Mouse (Mus musculus): ENCODE measurements around the gene Myl6. TPM values are rescaled to one million over a fixed set of nuclear protein-coding genes. Genes with fewer than 3 reads are reported as not detected.
"Not testable (repeated sequence)": the region's sequence is repeated elsewhere in the genome, so short reads cannot be mapped to it uniquely, and the experiment has no call there.

Myl6 gene
- polyA plus RNA-seq, 1 experiment from 2014 or later = 818 TPM

GRCm38 (mm10) chr10:128515044-128515443 lies 21.1 kb upstream of the Myl6 start:
- H3K9me3 ChIP-seq (replicated peaks; ENCODE audit: control insufficient read depth, low read length) = no peaks in the 10 kb centered on the region
- 86% methylated on average over 4 of the region's 4 CpGs for WGBS
- no peak overlapping the region for H3K9ac ChIP-seq (ENCODE audit: low read length)
- ATAC-seq = no peak
- H3K36me3 ChIP-seq (ENCODE audit: control insufficient read depth, insufficient read depth, low read length) = peaks cover 4% of the 10 kb centered on the region; the same call in 1 of the 2 replicates
- no peak for DNase-seq (ENCODE audit: low spot score)
- no peak overlapping the region for H3K4me3 ChIP-seq (ENCODE audit: low read depth, low read length)
- peaks cover 5% of the 10 kb centered on the region; the same call in 1 of the 2 replicates for H3K27me3 ChIP-seq (replicated peaks; ENCODE audit: control insufficient read depth, insufficient read depth, low read length)
- H3K27ac ChIP-seq (ENCODE audit: low read depth, low read length) = no peak overlapping the region
- H3K4me2 ChIP-seq (ENCODE audit: low read length) = no peak overlapping the region
- no peaks in the 10 kb centered on the region for H3K4me1 ChIP-seq (ENCODE audit: control insufficient read depth, insufficient read depth, low read length)

GRCm38 (mm10) chr10:128511761-128512160 lies 17.8 kb upstream of the Myl6 start:
- WGBS = 78% methylated on average over 12 of the region's 12 CpGs
- Histone ChIP-seq H3K27ac (ENCODE audit: low read depth, low read length) (no peak overlapping the region), H3K9ac (ENCODE audit: low read length) (no peak overlapping the region), H3K9me3 (replicated peaks; ENCODE audit: control insufficient read depth, low read length) (no peaks in the 10 kb centered on the region), H3K4me1 (ENCODE audit: control insufficient read depth, insufficient read depth, low read length) (no peaks in the 10 kb centered on the region), H3K4me3 (ENCODE audit: low read depth, low read length) (no peak overlapping the region), H3K27me3 (replicated peaks; ENCODE audit: control insufficient read depth, insufficient read depth, low read length) (peaks cover 5% of the 10 kb centered on the region; the same call in 1 of the 2 replicates), H3K4me2 (ENCODE audit: low read length) (no peak overlapping the region), H3K36me3 (ENCODE audit: control insufficient read depth, insufficient read depth, low read length) (peaks cover 4% of the 10 kb centered on the region; the same call in 1 of the 2 replicates)
- ATAC-seq (no peak), DNase-seq (ENCODE audit: low spot score) (no peak)

- WGBS = 96% methylated on average over 9 of the region's 9 CpGs
- H3K27ac ChIP-seq (ENCODE audit: low read depth, low read length) = no peak overlapping the region
- H3K9ac ChIP-seq (ENCODE audit: low read length) = no peak overlapping the region
Measured at GRCm38 (mm10) chr10:128511189-128511588, 17.2 kb upstream of the Myl6 start.

GRCm38 (mm10) chr10:128510301-128510700 lies 16.4 kb upstream of the Myl6 start:
- 90% methylated on average over 11 of the region's 11 CpGs for WGBS
- H3K4me3 ChIP-seq (ENCODE audit: low read depth, low read length) = no peak overlapping the region
- DNase-seq (ENCODE audit: low spot score) (no peak), ATAC-seq (no peak)
- no peak overlapping the region for H3K27ac ChIP-seq (ENCODE audit: low read depth, low read length)
- H3K36me3 ChIP-seq (ENCODE audit: control insufficient read depth, insufficient read depth, low read length) = peaks cover 4% of the 10 kb centered on the region; the same call in 1 of the 2 replicates
- no peak overlapping the region for H3K9ac ChIP-seq (ENCODE audit: low read length)
- H3K4me1 ChIP-seq (ENCODE audit: control insufficient read depth, insufficient read depth, low read length) = no peaks in the 10 kb centered on the region
- no peaks in the 10 kb centered on the region for H3K27me3 ChIP-seq (replicated peaks; ENCODE audit: control insufficient read depth, insufficient read depth, low read length)
- H3K4me2 ChIP-seq (ENCODE audit: low read length) = no peak overlapping the region
- no peaks in the 10 kb centered on the region for H3K9me3 ChIP-seq (replicated peaks; ENCODE audit: control insufficient read depth, low read length)

More at GRCm38 (mm10) chr10:128511189-128511588, 17.2 kb upstream of the Myl6 start:
- H3K4me2 ChIP-seq (ENCODE audit: low read length) = no peak overlapping the region
- H3K36me3 ChIP-seq (ENCODE audit: control insufficient read depth, insufficient read depth, low read length) = peaks cover 4% of the 10 kb centered on the region; the same call in 1 of the 2 replicates
- no peaks in the 10 kb centered on the region for H3K9me3 ChIP-seq (replicated peaks; ENCODE audit: control insufficient read depth, low read length)
- peaks cover 5% of the 10 kb centered on the region; the same call in 1 of the 2 replicates for H3K27me3 ChIP-seq (replicated peaks; ENCODE audit: control insufficient read depth, insufficient read depth, low read length)
- H3K4me1 ChIP-seq (ENCODE audit: control insufficient read depth, insufficient read depth, low read length) = no peaks in the 10 kb centered on the region
- ATAC-seq (no peak), DNase-seq (ENCODE audit: low spot score) (no peak)
- no peak overlapping the region for H3K4me3 ChIP-seq (ENCODE audit: low read depth, low read length)

GRCm38 (mm10) chr10:128509831-128510230 lies 15.9 kb upstream of the Myl6 start:
- no peaks in the 10 kb centered on the region for H3K9me3 ChIP-seq (replicated peaks; ENCODE audit: control insufficient read depth, low read length)
- no peak overlapping the region for H3K27ac ChIP-seq (ENCODE audit: low read depth, low read length)
- DNase-seq (ENCODE audit: low spot score) = no peak
- H3K36me3 ChIP-seq (ENCODE audit: control insufficient read depth, insufficient read depth, low read length) = peaks cover 4% of the 10 kb centered on the region; the same call in 1 of the 2 replicates
- H3K4me2 ChIP-seq (ENCODE audit: low read length) = no peak overlapping the region
- H3K4me1 ChIP-seq (ENCODE audit: control insufficient read depth, insufficient read depth, low read length) = no peaks in the 10 kb centered on the region
- no peak for ATAC-seq
- no peak overlapping the region for H3K9ac ChIP-seq (ENCODE audit: low read length)
- H3K27me3 ChIP-seq (replicated peaks; ENCODE audit: control insufficient read depth, insufficient read depth, low read length) = no peaks in the 10 kb centered on the region
- no peak overlapping the region for H3K4me3 ChIP-seq (ENCODE audit: low read depth, low read length)
- WGBS = 87% methylated on average over 4 of the region's 4 CpGs

GRCm38 (mm10) chr10:128509203-128509602 lies 15.3 kb upstream of the Myl6 start:
- peaks cover 4% of the 10 kb centered on the region; the same call in 1 of the 2 replicates for H3K36me3 ChIP-seq (ENCODE audit: control insufficient read depth, insufficient read depth, low read length)
- ATAC-seq (no peak), DNase-seq (ENCODE audit: low spot score) (no peak)
- no peaks in the 10 kb centered on the region for H3K9me3 ChIP-seq (replicated peaks; ENCODE audit: control insufficient read depth, low read length)
- no peak overlapping the region for H3K4me2 ChIP-seq (ENCODE audit: low read length)
- 93% methylated on average over 9 of the region's 9 CpGs for WGBS
- no peaks in the 10 kb centered on the region for H3K27me3 ChIP-seq (replicated peaks; ENCODE audit: control insufficient read depth, insufficient read depth, low read length)
- H3K9ac ChIP-seq (ENCODE audit: low read length) = no peak overlapping the region
- no peak overlapping the region for H3K27ac ChIP-seq (ENCODE audit: low read depth, low read length)
- H3K4me3 ChIP-seq (ENCODE audit: low read depth, low read length) = no peak overlapping the region
- no peaks in the 10 kb centered on the region for H3K4me1 ChIP-seq (ENCODE audit: control insufficient read depth, insufficient read depth, low read length)

- Histone ChIP-seq H3K36me3 (ENCODE audit: control insufficient read depth, insufficient read depth, low read length) (no peaks in the 10 kb centered on the region), H3K4me3 (ENCODE audit: low read depth, low read length) (no peak overlapping the region), H3K27ac (ENCODE audit: low read depth, low read length) (no peak overlapping the region), H3K9me3 (replicated peaks; ENCODE audit: control insufficient read depth, low read length) (no peaks in the 10 kb centered on the region), H3K9ac (ENCODE audit: low read length) (no peak overlapping the region), H3K4me1 (ENCODE audit: control insufficient read depth, insufficient read depth, low read length) (no peaks in the 10 kb centered on the region), H3K27me3 (replicated peaks; ENCODE audit: control insufficient read depth, insufficient read depth, low read length) (no peaks in the 10 kb centered on the region), H3K4me2 (ENCODE audit: low read length) (no peak overlapping the region)
- no peak for ATAC-seq
- no peak for DNase-seq (ENCODE audit: low spot score)
- 83% methylated on average over 9 of the region's 9 CpGs for WGBS
Measured at GRCm38 (mm10) chr10:128508260-128508659, 14.3 kb upstream of the Myl6 start.

- H3K4me2 ChIP-seq (ENCODE audit: low read length) = no peak overlapping the region
- no peak for ATAC-seq
- H3K9me3 ChIP-seq (replicated peaks; ENCODE audit: control insufficient read depth, low read length) = no peaks in the 10 kb centered on the region
- H3K36me3 ChIP-seq (ENCODE audit: control insufficient read depth, insufficient read depth, low read length) = 0 out of 2 replicates have a peak, but pooled peaks cover 3% of the 10 kb centered on the region
- no peaks in the 10 kb centered on the region for H3K4me1 ChIP-seq (ENCODE audit: control insufficient read depth, insufficient read depth, low read length)
- no peak overlapping the region for H3K4me3 ChIP-seq (ENCODE audit: low read depth, low read length)
- 93% methylated on average over 14 of the region's 14 CpGs for WGBS
- no peaks in the 10 kb centered on the region for H3K27me3 ChIP-seq (replicated peaks; ENCODE audit: control insufficient read depth, insufficient read depth, low read length)
- DNase-seq (ENCODE audit: low spot score) = no peak
- H3K9ac ChIP-seq (ENCODE audit: low read length) = no peak overlapping the region
- H3K27ac ChIP-seq (ENCODE audit: low read depth, low read length) = no peak overlapping the region
Measured at GRCm38 (mm10) chr10:128505974-128506373, 12.0 kb upstream of the Myl6 start.

GRCm38 (mm10) chr10:128505371-128505667 lies 11.4 kb upstream of the Myl6 start:
- 91% methylated on average over 5 of the region's 5 CpGs for WGBS
- H3K4me3 ChIP-seq (ENCODE audit: low read depth, low read length); H3K9ac ChIP-seq (ENCODE audit: low read length); ATAC-seq; DNase-seq (ENCODE audit: low spot score); H3K36me3 ChIP-seq (ENCODE audit: control insufficient read depth, insufficient read depth, low read length); H3K27me3 ChIP-seq (replicated peaks; ENCODE audit: control insufficient read depth, insufficient read depth, low read length); H3K9me3 ChIP-seq (replicated peaks; ENCODE audit: control insufficient read depth, low read length); H3K4me1 ChIP-seq (ENCODE audit: control insufficient read depth, insufficient read depth, low read length); H3K27ac ChIP-seq (ENCODE audit: low read depth, low read length); H3K4me2 ChIP-seq (ENCODE audit: low read length): not testable (repeated sequence)
